Mouse (Mus musculus) forebrain, embryonic 16.5 days (tissue): ENCODE data around the gene Ghr. TPM values are rescaled to one million over a fixed set of nuclear protein-coding genes. Genes with fewer than 3 reads are reported as not detected.

Experiments used
- ATAC-seq: fragments of 200-750 bp; cut with Nextera tagmentation; 2 replicates; pipeline ENCODE4 v1.8.0; 2017; ENCODE audit warnings: mild to moderate bottlenecking, moderate library complexity
- H3K27ac ChIP-seq: fragments of 300-500 bp; sonication (generic); 2 replicates; pipeline ENCODE4 v1.5.1; 2014; ENCODE audit warnings: low read length, control low read depth
- H3K27me3 ChIP-seq: fragments of 300-500 bp; sonication (generic); replicated peaks from 2 replicates; pipeline ENCODE4 v1.6.1; 2014; ENCODE audit warnings: low read length; ENCODE audit not compliant: control insufficient read depth, insufficient read depth
- H3K36me3 ChIP-seq: fragments of 300-500 bp; sonication (generic); 2 replicates; pipeline ENCODE4 v1.6.1; 2014; ENCODE audit not compliant: control insufficient read depth, insufficient read depth
- H3K4me1 ChIP-seq: fragments of 300-500 bp; sonication (generic); replicated peaks from 2 replicates; pipeline ENCODE4 v1.6.1; 2014; ENCODE audit warnings: low read length; ENCODE audit not compliant: control insufficient read depth, insufficient read depth
- H3K4me2 ChIP-seq: fragments of 300-500 bp; sonication (generic); 2 replicates; pipeline ENCODE4 v1.6.1; 2014; ENCODE audit warnings: mild to moderate bottlenecking, low read length, control low read depth
- H3K4me3 ChIP-seq: fragments of 300-500 bp; sonication (generic); replicated peaks from 2 replicates; pipeline ENCODE4 v1.5.1; 2014; ENCODE audit warnings: mild to moderate bottlenecking, low read length, control low read depth
- H3K9ac ChIP-seq: fragments of 300-500 bp; sonication (generic); replicated peaks from 2 replicates; pipeline ENCODE4 v1.6.1; 2014; ENCODE audit warnings: low read depth, low read length, control low read depth
- H3K9me3 ChIP-seq: fragments of 300-500 bp; sonication (generic); 2 replicates; pipeline ENCODE4 v1.6.1; 2016; ENCODE audit warnings: low read length; ENCODE audit not compliant: control insufficient read depth
- WGBS: fragments of 180-500 bp; shearing (Covaris S2); extraction: QIAGEN DNeasy Blood & Tissue Kit; methylation state at CpG from one replicate; pipeline ENCODE4 v1.1.7; 2014; 5-methylcytosine and 5-hydroxymethylcytosine counted together
- polyA plus RNA-seq: library from polyadenylated mRNA; unstranded; fragments of >200 nt; fragmentation: Nextera tagmentation; extraction: Ambion mirVana; gene quantifications from 2 replicates; pipeline ENCODE4 v1.2.1, GENCODE M21; 2015

Gene Ghr
- polyA plus RNA-seq, 1 experiment from 2014 or later: 5.9 TPM

DNA sequence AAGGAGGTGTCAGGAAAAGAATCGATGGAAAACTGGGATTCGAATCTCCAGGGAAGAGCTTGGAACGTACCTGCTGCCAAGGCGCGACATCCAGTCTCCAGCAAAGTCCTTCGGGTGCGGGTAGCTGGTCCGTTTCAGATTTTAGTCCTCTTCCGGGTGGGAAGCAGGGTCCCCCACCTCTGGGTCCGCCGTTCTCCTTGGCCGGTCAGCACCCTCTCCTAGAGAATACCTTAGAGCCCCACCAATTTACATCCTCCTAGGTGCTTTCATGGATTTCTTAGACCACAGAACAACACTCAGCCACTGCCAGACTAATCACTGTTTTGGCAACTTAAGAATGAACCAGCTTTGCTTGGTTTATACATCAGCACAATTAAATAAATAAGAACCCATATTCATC lies 279.9 kb downstream of the Ghr start, which contains the start of gene Ccdc152:
Gene Ccdc152, minus strand, starts transcription at position 101 of the 400 bp plus-strand sequence.
- no peak within 1 kb of the TSS for H3K4me2 ChIP-seq
- H3K27ac ChIP-seq: no peak within 1 kb of the TSS
- H3K4me3 ChIP-seq: no peak within 1 kb of the TSS
- H3K9me3 ChIP-seq: no peaks in the 10 kb centered on the region
- no peak within 1 kb of the TSS for H3K9ac ChIP-seq
- no peaks in the 10 kb centered on the region for H3K4me1 ChIP-seq
- no peaks in the 10 kb centered on the region for H3K27me3 ChIP-seq
- ATAC-seq: no peak
- 91% methylated on average over 12 of the region's 12 CpGs for WGBS
- H3K36me3 ChIP-seq: no peaks in the 10 kb centered on the region

- H3K27me3 ChIP-seq: no peaks in the 10 kb centered on the region
- H3K4me2 ChIP-seq: no peak overlapping the region
- no peak for ATAC-seq
- H3K4me1 ChIP-seq: no peaks in the 10 kb centered on the region
- no peaks in the 10 kb centered on the region for H3K36me3 ChIP-seq
- no peak overlapping the region for H3K27ac ChIP-seq
- no peaks in the 10 kb centered on the region for H3K9me3 ChIP-seq
- H3K4me3 ChIP-seq: no peak overlapping the region
- WGBS: 82% methylated on average over 4 of the region's 4 CpGs
- no peak overlapping the region for H3K9ac ChIP-seq
These were observed 282.8 kb downstream of the Ghr start for GRCm38 (mm10) chr15:3300361-3301100.

DNA sequence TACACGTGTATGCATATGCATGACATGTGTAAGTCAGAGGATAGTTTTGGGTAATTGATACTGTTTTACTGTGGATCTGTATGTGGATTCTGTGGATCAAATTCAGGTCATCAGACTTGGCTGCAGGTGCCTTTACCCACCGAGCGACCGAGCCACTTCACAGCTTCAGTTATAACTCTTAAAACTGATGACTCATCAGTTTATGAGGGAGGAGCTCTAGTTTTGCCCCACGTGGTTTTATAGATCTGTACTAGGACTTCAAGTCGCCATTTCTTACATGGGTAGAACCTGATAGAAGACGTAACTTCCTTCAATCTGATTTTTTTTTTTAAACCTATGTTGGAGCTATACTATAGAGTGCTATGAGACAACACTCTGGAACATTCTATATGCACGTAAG lies 285.7 kb downstream of the Ghr start:
- Histone ChIP-seq H3K9ac (no peak overlapping the region), H3K4me1 (no peaks in the 10 kb centered on the region), H3K4me2 (no peak overlapping the region), H3K36me3 (no peaks in the 10 kb centered on the region), H3K9me3 (no peaks in the 10 kb centered on the region), H3K4me3 (no peak overlapping the region), H3K27me3 (no peaks in the 10 kb centered on the region), H3K27ac (no peak overlapping the region)
- 87% methylated on average over 8 of the region's 8 CpGs for WGBS
- ATAC-seq: no peak

DNA sequence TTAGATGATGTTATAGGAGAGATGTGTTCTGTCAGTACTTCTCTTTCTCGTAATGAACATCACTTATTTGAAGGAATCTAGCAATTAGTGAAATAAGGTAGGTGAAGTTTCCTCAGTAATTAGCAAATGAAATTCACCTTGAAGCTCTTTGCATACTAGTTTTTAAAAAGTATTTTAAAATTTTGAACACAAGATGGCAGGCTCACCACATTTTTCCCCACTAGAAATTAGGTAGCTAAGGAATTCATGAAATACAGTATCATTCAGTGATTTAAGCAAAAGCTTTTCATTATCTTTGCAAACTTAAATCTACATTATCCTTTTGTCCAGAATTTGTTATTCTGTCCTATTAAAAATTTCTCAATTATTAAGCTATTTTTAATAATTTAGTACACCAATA lies 287.3 kb downstream of the Ghr start:
- Histone ChIP-seq H3K9me3 (no peaks in the 10 kb centered on the region), H3K4me2 (no peak overlapping the region), H3K4me3 (no peak overlapping the region), H3K9ac (no peak overlapping the region), H3K27ac (no peak overlapping the region), H3K36me3 (no peaks in the 10 kb centered on the region), H3K27me3 (no peaks in the 10 kb centered on the region), H3K4me1 (no peaks in the 10 kb centered on the region)
- WGBS: 85% methylated on average over 1 of the region's 1 CpGs
- ATAC-seq: no peak

- no peaks in the 10 kb centered on the region for H3K27me3 ChIP-seq
- no peak overlapping the region for H3K4me3 ChIP-seq
- H3K4me2 ChIP-seq: no peak overlapping the region
- H3K27ac ChIP-seq: no peak overlapping the region
- H3K4me1 ChIP-seq: no peaks in the 10 kb centered on the region
- 68% methylated on average over 1 of the region's 1 CpGs for WGBS
- ATAC-seq: no peak
- no peaks in the 10 kb centered on the region for H3K36me3 ChIP-seq
- no peak overlapping the region for H3K9ac ChIP-seq
- no peaks in the 10 kb centered on the region for H3K9me3 ChIP-seq
These were observed 289.8 kb downstream of the Ghr start for GRCm38 (mm10) chr15:3293477-3293876.

DNA sequence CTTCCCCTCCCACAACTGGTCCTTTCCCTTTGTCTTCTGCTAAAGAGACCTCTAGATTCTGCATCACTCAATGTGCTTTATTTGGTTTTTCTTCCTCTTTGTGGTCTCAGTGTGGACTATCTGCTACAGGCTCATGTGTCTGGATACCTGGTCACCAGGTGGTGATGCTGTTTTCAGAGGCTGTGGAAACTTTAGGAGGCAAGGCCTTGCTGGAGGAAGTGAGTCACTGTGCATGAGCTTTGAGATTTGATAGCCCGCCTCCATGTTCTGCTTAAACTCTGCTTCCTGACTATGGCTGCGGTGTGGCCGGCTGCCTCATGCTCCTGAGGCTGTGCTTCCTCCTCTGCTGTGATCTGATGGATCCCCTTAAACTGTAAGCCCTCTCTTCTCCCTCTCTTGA lies 292.9 kb downstream of the Ghr start:
- no peak overlapping the region for H3K27ac ChIP-seq
- ATAC-seq: no peak
- no peak overlapping the region for H3K4me2 ChIP-seq
- H3K4me1 ChIP-seq: no peaks in the 10 kb centered on the region
- 93% methylated on average over 3 of the region's 3 CpGs for WGBS
- H3K9me3 ChIP-seq: no peaks in the 10 kb centered on the region
- no peaks in the 10 kb centered on the region for H3K36me3 ChIP-seq
- H3K27me3 ChIP-seq: no peaks in the 10 kb centered on the region
- H3K4me3 ChIP-seq: no peak overlapping the region
- H3K9ac ChIP-seq: no peak overlapping the region

DNA sequence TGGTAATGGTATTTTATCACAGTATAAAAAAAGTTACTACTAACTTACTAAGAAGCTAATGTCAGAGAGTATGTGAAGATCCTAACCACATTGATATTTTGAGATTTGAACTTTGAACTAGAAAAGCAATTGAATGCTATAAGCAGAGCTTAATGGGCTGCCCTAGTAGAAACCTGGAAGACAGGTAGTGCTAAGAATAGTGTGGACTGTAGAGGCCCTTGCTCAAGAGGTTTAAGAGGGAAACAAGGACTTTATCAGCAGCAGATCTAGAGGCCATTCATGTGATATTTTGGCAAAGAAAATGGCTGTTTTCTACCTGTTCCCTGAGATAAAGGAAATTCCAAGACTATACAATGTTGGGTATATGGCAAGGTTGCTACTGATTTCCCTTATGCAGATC lies 297.3 kb downstream of the Ghr start:
- Histone ChIP-seq H3K4me3 (no peak overlapping the region), H3K4me1 (no peaks in the 10 kb centered on the region), H3K27me3 (no peaks in the 10 kb centered on the region), H3K9me3 (no peaks in the 10 kb centered on the region), H3K27ac (no peak overlapping the region), H3K36me3 (no peaks in the 10 kb centered on the region), H3K4me2 (no peak overlapping the region), H3K9ac (no peak overlapping the region)
- no peak for ATAC-seq

- Histone ChIP-seq H3K4me2 (no peak overlapping the region), H3K9me3 (no peaks in the 10 kb centered on the region), H3K27ac (no peak overlapping the region), H3K4me3 (no peak overlapping the region), H3K36me3 (no peaks in the 10 kb centered on the region), H3K9ac (no peak overlapping the region), H3K4me1 (no peaks in the 10 kb centered on the region), H3K27me3 (no peaks in the 10 kb centered on the region)
- ATAC-seq: no peak
- 55% methylated on average over 1 of the region's 1 CpGs for WGBS
These were observed 301.6 kb downstream of the Ghr start for GRCm38 (mm10) chr15:3281737-3282136.

- no peak overlapping the region for H3K4me2 ChIP-seq
- no peaks in the 10 kb centered on the region for H3K27me3 ChIP-seq
- no peak for ATAC-seq
These were observed 302.1 kb downstream of the Ghr start for GRCm38 (mm10) chr15:3281216-3281615.

DNA sequence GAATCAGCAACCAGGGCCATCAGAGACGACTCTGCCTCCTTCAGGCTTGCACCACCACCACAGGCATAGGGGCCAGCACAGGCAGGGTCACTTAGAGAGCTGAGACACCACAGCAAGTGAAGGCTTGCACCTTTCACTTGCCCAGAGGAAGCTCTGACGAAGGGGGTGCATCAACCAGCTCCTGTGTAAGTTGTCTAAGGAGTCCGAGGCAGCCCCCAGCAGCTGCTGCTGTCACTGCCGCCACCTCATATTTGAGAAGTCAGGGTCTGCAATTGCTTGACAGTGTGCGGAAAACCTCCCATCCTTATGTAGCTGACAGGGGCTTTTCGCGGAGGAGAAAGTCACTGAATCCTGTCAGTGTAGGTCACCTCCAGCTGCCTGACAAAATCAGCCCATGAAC lies 304.1 kb downstream of the Ghr start:
- 83% methylated on average over 7 of the region's 7 CpGs for WGBS

More at GRCm38 (mm10) chr15:3281216-3281615, 302.1 kb downstream of the Ghr start:
- Histone ChIP-seq H3K4me3 (no peak overlapping the region), H3K4me1 (no peaks in the 10 kb centered on the region), H3K36me3 (no peaks in the 10 kb centered on the region), H3K9ac (no peak overlapping the region), H3K9me3 (no peaks in the 10 kb centered on the region), H3K27ac (no peak overlapping the region)

More for the DNA sequence above, 304.1 kb downstream of the Ghr start:
- Histone ChIP-seq H3K9ac (no peak overlapping the region), H3K4me2 (no peak overlapping the region), H3K27ac (no peak overlapping the region), H3K4me3 (no peak overlapping the region), H3K27me3 (no peaks in the 10 kb centered on the region), H3K36me3 (no peaks in the 10 kb centered on the region), H3K4me1 (no peaks in the 10 kb centered on the region), H3K9me3 (no peaks in the 10 kb centered on the region)
- no peak for ATAC-seq
